Mouse (Mus musculus): ENCODE data around the gene Aff3.

DNA sequence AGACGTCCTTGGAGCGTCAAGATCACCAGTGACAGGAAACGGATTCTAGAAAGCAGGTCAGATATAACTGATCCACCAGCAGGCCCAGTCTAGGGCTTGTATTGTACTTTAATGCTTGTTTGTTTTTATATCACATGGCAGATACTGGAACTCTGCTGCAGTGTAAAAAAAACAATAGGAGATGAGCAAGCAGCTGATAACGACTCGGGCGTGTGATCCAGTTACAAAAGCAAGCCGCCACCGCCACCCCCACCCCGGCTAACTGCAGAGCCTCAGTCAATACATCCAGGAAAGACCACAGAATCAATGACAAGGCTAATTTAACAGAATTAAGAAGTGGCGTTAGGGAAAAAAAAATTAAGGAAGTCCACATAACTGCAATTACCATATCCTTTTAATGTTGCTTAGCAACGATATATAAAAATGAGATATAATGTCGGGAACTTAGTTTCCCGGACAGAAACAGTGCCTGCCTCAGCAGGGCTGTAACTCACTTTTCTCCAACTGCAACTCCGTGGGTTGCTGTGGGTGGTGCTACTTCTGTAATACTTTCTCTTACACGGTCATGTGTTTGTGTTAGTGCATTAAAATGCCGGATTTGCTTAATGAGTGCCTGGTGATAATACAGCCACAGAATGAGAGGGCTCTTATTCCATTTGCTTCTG lies 280.2 kb downstream of the Aff3 start:
- TF ChIP-seq CTCF (IDR thresholded peaks at IDR 0.05; ENCODE audit: low read depth), result no peak
- TF ChIP-seq EP300 (IDR thresholded peaks at IDR 0.05; ENCODE audit: low read depth), result no peak

Measured in heart, postnatal 0 days (tissue).